Mouse (Mus musculus) bone marrow, adult 2 months (tissue): ENCODE data around the gene Ror1.

ENCODE experiments used
- CTCF ChIP-seq: fragments of 200-500 bp; IDR thresholded peaks from 2 replicates; pipeline ENCODE4 v1.5.1; 2011; ENCODE audit warnings: low read length, control low read depth; ENCODE audit not compliant: control insufficient read depth, insufficient read depth
- POLR2A ChIP-seq: fragments of 200-500 bp; IDR thresholded peaks from 2 replicates; pipeline ENCODE4 v1.6.1; 2011; ENCODE audit warnings: low read depth, mild to moderate bottlenecking, control low read depth, low read length, borderline replicate concordance; ENCODE audit not compliant: control insufficient read depth

DNA sequence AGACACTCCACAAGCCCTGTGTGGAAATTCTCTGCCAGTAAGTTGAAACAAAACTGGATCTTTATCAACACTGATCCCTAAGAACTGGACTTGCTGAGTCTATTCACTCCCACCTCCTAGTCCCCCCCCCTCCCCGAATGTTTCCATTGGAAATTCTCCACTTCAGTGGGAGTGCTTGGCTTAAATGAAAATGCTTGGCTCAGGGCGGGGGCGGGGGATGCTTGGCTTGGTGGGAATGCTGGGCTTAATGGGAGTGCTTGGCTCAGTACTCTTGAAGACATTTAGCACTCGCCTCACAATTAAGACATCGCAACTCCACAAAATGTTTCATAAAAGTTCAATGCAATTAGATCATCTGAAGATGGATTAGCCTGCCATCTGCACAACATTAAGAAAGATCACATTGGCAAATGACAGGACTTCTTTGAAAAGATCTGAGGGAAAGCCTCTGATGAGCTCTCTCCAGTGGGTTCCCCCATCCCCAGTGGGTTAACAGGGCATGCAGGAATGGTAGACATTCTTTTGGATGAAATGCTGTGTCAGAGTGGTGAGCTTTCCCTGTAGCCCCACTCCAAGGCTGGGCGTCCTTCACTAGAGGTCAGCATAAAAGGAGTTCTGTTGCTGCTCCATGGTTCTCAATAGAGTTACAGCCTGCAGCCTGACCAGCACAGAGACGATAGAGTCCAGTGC lies 254.7 kb downstream of the Ror1 start:
- TF ChIP-seq POLR2A (no peak), CTCF (no peak)
